Mouse (Mus musculus): Measurements from ENCODE around the gene Olfr1454.

Gene Olfr1454

GRCm38 (mm10) chr19:13060310-13060709 is at the start of gene Olfr1454:
TSS of gene Olfr1454 (plus strand) at chr19:13060610.
- no peak for DNase-seq

GRCm38 (mm10) chr19:13028227-13028626 is 32.2 kb upstream of the Olfr1454 start, which contains the start of gene Olfr1453:
TSS of gene Olfr1453 (minus strand) at chr19:13028327.
- DNase-seq = no peak

- DNase-seq = no peak
These were observed 33.5 kb downstream of the Olfr1454 start for GRCm38 (mm10) chr19:13093908-13094307.

GRCm38 (mm10) chr19:13097791-13098190 is 37.4 kb downstream of the Olfr1454 start, which contains the start of gene Olfr1457:
TSS of gene Olfr1457 (minus strand) at chr19:13097891.
- DNase-seq = no peak

- no peak for DNase-seq
These were observed 46.3 kb downstream of the Olfr1454 start, which contains the start of gene Olfr1458 for GRCm38 (mm10) chr19:13106675-13107074. TSS of gene Olfr1458 (minus strand) at chr19:13106775.
